Mouse (Mus musculus) MEL (cell line): ENCODE data around the gene Gm3336. TPM values are rescaled to one million over a fixed set of nuclear protein-coding genes. Genes with fewer than 3 reads are reported as not detected.

Source experiments
- DNase-seq: peaks from one replicate; pipeline ENCODE4 v3.0.0; 2011; ENCODE audit warnings: low read depth, low spot score
- H3K27ac ChIP-seq: 2 replicates; pipeline ENCODE4 v1.5.1; 2012; ENCODE audit warnings: low read depth, mild to moderate bottlenecking, control low read depth, low read length, moderate library complexity; ENCODE audit not compliant: control insufficient read depth
- H3K27me3 ChIP-seq, 2 experiments: fragments of 150-350 bp in 1 of 2; sonication (generic) in 1 of 2; 2 replicates each; pipeline ENCODE4 v1.6.1; 2012; ENCODE audit warnings: low read length in 2 of 2, mild to moderate bottlenecking in 2 of 2, improper control_type of control experiment in 1 of 2, moderate library complexity in 1 of 2; ENCODE audit not compliant: insufficient read depth in 2 of 2, control insufficient read depth in 1 of 2
- H3K36me3 ChIP-seq, 2 experiments: 2 replicates each; pipeline ENCODE4 v1.6.1; 2012 to 2014; ENCODE audit warnings: low read length in 2 of 2, improper control_type of control experiment in 1 of 2, inconsistent platforms in 1 of 2, mild to moderate bottlenecking in 1 of 2; ENCODE audit not compliant: insufficient read depth in 2 of 2, control insufficient read depth in 1 of 2
- H3K4me1 ChIP-seq, 2 experiments: fragments of 150-350 bp in 1 of 2; sonication (generic) in 1 of 2; 2 replicates each; pipeline ENCODE4 v1.6.1; 2012; ENCODE audit warnings: low read length in 2 of 2, improper control_type of control experiment in 1 of 2, mild to moderate bottlenecking in 1 of 2; ENCODE audit not compliant: insufficient read depth in 2 of 2, control insufficient read depth in 1 of 2
- H3K4me3 ChIP-seq, 2 experiments: fragments of 150-350 bp in 1 of 2; sonication (generic) in 1 of 2; 2 replicates each; pipeline ENCODE4 v1.5.1; 2012; ENCODE audit warnings: low read depth in 2 of 2, low read length in 2 of 2, mild to moderate bottlenecking in 2 of 2, moderate library complexity in 2 of 2, control low read depth in 1 of 2, improper control_type of control experiment in 1 of 2; ENCODE audit not compliant: control insufficient read depth in 1 of 2, insufficient read depth in 1 of 2
- H3K79me2 ChIP-seq: 2 replicates; pipeline ENCODE4 v1.6.1; 2012; ENCODE audit warnings: mild to moderate bottlenecking, low read length, moderate library complexity; ENCODE audit not compliant: control insufficient read depth, poor library complexity, insufficient read depth
- H3K9ac ChIP-seq: 2 replicates; pipeline ENCODE4 v1.6.1; 2012; ENCODE audit warnings: low read depth, mild to moderate bottlenecking, control low read depth, low read length, moderate library complexity; ENCODE audit not compliant: control insufficient read depth, poor library complexity, severe bottlenecking
- H3K9me3 ChIP-seq: fragments of 150-350 bp; sonication (generic); replicated peaks from 2 replicates; pipeline ENCODE4 v1.6.1; 2012; ENCODE audit warnings: mild to moderate bottlenecking, low read length, improper control_type of control experiment, moderate library complexity; ENCODE audit not compliant: insufficient read depth
- BHLHE40 ChIP-seq: IDR thresholded peaks from 2 replicates; pipeline ENCODE4 v1.6.1; 2012; ENCODE audit warnings: low read depth, mild to moderate bottlenecking, inconsistent platforms, low read length, improper control_type of control experiment, borderline replicate concordance
- CTCF ChIP-seq, 3 experiments: IDR thresholded peaks in 2 of 3; conservative IDR thresholded peaks in 1 of 3; 2 replicates each; pipeline ENCODE4 v1.5.1; 2011 to 2012; ENCODE audit warnings: low read length in 3 of 3, low read depth in 2 of 3, mild to moderate bottlenecking in 2 of 3, improper control_type of control experiment in 1 of 3, inconsistent platforms in 1 of 3, mixed read lengths in 1 of 3, moderate library complexity in 1 of 3; ENCODE audit not compliant: control insufficient read depth in 1 of 3, insufficient read depth in 1 of 3, poor library complexity in 1 of 3, severe bottlenecking in 1 of 3
- E2F4 ChIP-seq: IDR thresholded peaks from 2 replicates; pipeline ENCODE4 v1.6.1; 2011; ENCODE audit warnings: low read depth, low read length, improper control_type of control experiment, borderline replicate concordance
- ELF1 ChIP-seq: IDR thresholded peaks from 2 replicates; pipeline ENCODE4 v1.6.1; 2014; ENCODE audit warnings: low read depth, mild to moderate bottlenecking, inconsistent platforms, low read length, improper control_type of control experiment, moderate library complexity
- EP300 ChIP-seq, 2 experiments: IDR thresholded peaks; 2 replicates each; pipeline ENCODE4 v1.6.1; 2011; ENCODE audit warnings: improper control_type of control experiment in 2 of 2, low read length in 2 of 2, low read depth in 1 of 2, mild to moderate bottlenecking in 1 of 2
- GABPA ChIP-seq: IDR thresholded peaks from 2 replicates; pipeline ENCODE4 v1.6.1; 2012; ENCODE audit warnings: low read depth, mild to moderate bottlenecking, inconsistent platforms, low read length, improper control_type of control experiment, moderate library complexity
- HCFC1 ChIP-seq: IDR thresholded peaks from 2 replicates; pipeline ENCODE4 v1.6.1; 2012; ENCODE audit warnings: low read depth, mild to moderate bottlenecking, inconsistent platforms, low read length, improper control_type of control experiment, moderate library complexity
- JUND ChIP-seq: IDR thresholded peaks from 2 replicates; pipeline ENCODE4 v1.6.1; 2011; ENCODE audit warnings: low read depth, mild to moderate bottlenecking, improper control_type of control experiment, low read length
- KAT2A ChIP-seq: conservative IDR thresholded peaks from 2 replicates; pipeline ENCODE4 v1.6.1; 2012; ENCODE audit warnings: low read depth, low read length, improper control_type of control experiment, inconsistent platforms
- MAFK ChIP-seq: IDR thresholded peaks from 2 replicates; pipeline ENCODE4 v1.6.1; 2011; ENCODE audit warnings: low read depth, mild to moderate bottlenecking, low read length, improper control_type of control experiment, borderline replicate concordance
- MAZ ChIP-seq: IDR thresholded peaks from 2 replicates; pipeline ENCODE4 v1.6.1; 2012; ENCODE audit warnings: low read depth, mild to moderate bottlenecking, inconsistent platforms, low read length, improper control_type of control experiment
- MEF2A ChIP-seq: IDR thresholded peaks from 2 replicates; pipeline ENCODE4 v1.6.1; 2014; ENCODE audit warnings: low read depth, mild to moderate bottlenecking, inconsistent platforms, low read length, improper control_type of control experiment; ENCODE audit not compliant: poor library complexity, insufficient replicate concordance, severe bottlenecking; ENCODE audit errors: extremely low read depth
- MYB ChIP-seq: IDR thresholded peaks from 2 replicates; pipeline ENCODE4 v1.6.1; 2011; ENCODE audit warnings: mild to moderate bottlenecking, low read depth, low read length, improper control_type of control experiment
- MYC ChIP-seq: IDR thresholded peaks from 2 replicates; pipeline ENCODE4 v1.6.1; 2011; ENCODE audit warnings: low read depth, mild to moderate bottlenecking, low read length, improper control_type of control experiment, moderate library complexity
- NELFE ChIP-seq: IDR thresholded peaks from 2 replicates; pipeline ENCODE4 v1.6.1; 2011; ENCODE audit warnings: low read depth, low read length, improper control_type of control experiment
- POLR2A ChIP-seq, 2 experiments: IDR thresholded peaks; 2 replicates each; pipeline ENCODE4 v1.6.1; 2011 to 2012; ENCODE audit warnings: low read length in 2 of 2, mild to moderate bottlenecking in 2 of 2, control low read depth in 1 of 2, improper control_type of control experiment in 1 of 2, low read depth in 1 of 2, moderate library complexity in 1 of 2; ENCODE audit not compliant: control insufficient read depth in 1 of 2, insufficient read depth in 1 of 2, poor library complexity in 1 of 2
- RAD21 ChIP-seq: IDR thresholded peaks from 2 replicates; pipeline ENCODE4 v1.6.1; 2011; ENCODE audit warnings: mild to moderate bottlenecking, low read depth, low read length, improper control_type of control experiment
- RCOR1 ChIP-seq: IDR thresholded peaks from 2 replicates; pipeline ENCODE4 v1.6.1; 2012; ENCODE audit warnings: low read depth, mild to moderate bottlenecking, inconsistent platforms, low read length, improper control_type of control experiment
- SIN3A ChIP-seq: IDR thresholded peaks from 2 replicates; pipeline ENCODE4 v1.6.1; 2012; ENCODE audit warnings: low read length, improper control_type of control experiment, inconsistent platforms
- SMC3 ChIP-seq: IDR thresholded peaks from 2 replicates; pipeline ENCODE4 v1.6.1; 2011; ENCODE audit warnings: low read depth, low read length, improper control_type of control experiment
- TAL1 ChIP-seq: IDR thresholded peaks from 2 replicates; pipeline ENCODE4 v1.6.1; 2012; ENCODE audit warnings: mild to moderate bottlenecking, inconsistent platforms, low read length, moderate library complexity, mixed read lengths
- TBP ChIP-seq: IDR thresholded peaks from 2 replicates; pipeline ENCODE4 v1.8.0; 2011; ENCODE audit warnings: low read depth, low read length, improper control_type of control experiment
- TCF12 ChIP-seq: IDR thresholded peaks from 2 replicates; pipeline ENCODE4 v1.6.1; 2014; ENCODE audit warnings: low read depth, mild to moderate bottlenecking, inconsistent platforms, low read length, improper control_type of control experiment, moderate library complexity
- USF1 ChIP-seq: IDR thresholded peaks from 2 replicates; pipeline ENCODE4 v1.6.1; 2014; ENCODE audit warnings: low read depth, mild to moderate bottlenecking, inconsistent platforms, low read length, improper control_type of control experiment, moderate library complexity
- ZC3H11A ChIP-seq: IDR thresholded peaks from 2 replicates; pipeline ENCODE4 v1.6.1; 2012; ENCODE audit warnings: low read depth, mild to moderate bottlenecking, inconsistent platforms, low read length, improper control_type of control experiment
- ZMIZ1 ChIP-seq: IDR thresholded peaks from 2 replicates; pipeline ENCODE4 v1.6.1; 2012; ENCODE audit warnings: low read depth, mild to moderate bottlenecking, inconsistent platforms, low read length, improper control_type of control experiment, moderate library complexity
- ZNF384 ChIP-seq: IDR thresholded peaks from 2 replicates; pipeline ENCODE4 v1.6.1; 2012; ENCODE audit warnings: low read depth, mild to moderate bottlenecking, inconsistent platforms, low read length, improper control_type of control experiment
- polyA plus RNA-seq, 2 experiments: library from polyadenylated mRNA; stranded (reverse) in 1 of 2; unstranded in 1 of 2; fragments of >175 nt in 1 of 2; fragments of >200 nt in 1 of 2; gene quantifications; 2 replicates each; pipeline versions ENCODE4 v1.2.1 to v1.2.4; 2012; ENCODE audit warnings: low replicate concordance in 2 of 2, low read depth in 1 of 2; ENCODE audit not compliant: insufficient read length in 2 of 2, insufficient read depth in 1 of 2, missing spikeins in 1 of 2
- total RNA-seq: library from RNA; depleted of rRNA; stranded (reverse); fragments of 300-350 nt; gene quantifications from 2 replicates; pipeline ENCODE4 v1.2.3, GENCODE M21; 2012

The Gm3336 gene
- total and polyA plus RNA-seq, 3 experiments: 0.19 to 0.72 TPM; not detected in 1

DNA sequence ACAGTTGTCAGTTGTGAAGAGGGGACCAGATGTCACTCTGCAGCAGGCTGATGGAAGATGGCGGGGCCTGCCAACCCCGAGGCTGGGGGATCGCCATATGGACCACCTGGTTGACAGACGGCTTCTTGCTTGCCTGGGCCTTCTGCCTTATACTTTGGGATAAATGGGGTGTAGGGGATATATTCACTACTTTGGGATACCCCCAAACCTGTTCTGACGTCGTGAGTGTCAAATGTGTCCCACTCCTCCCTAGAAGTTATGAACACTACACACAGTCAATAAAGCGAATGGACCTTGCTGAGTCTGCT is 39.9 kb downstream of the Gm3336 start:
- H3K4me1 ChIP-seq: peaks cover 8 to 26% of the 10 kb centered on the region in 2 experiments
- no peak overlapping the region for H3K9ac ChIP-seq
- H3K9me3 ChIP-seq: no peaks in the 10 kb centered on the region
- peaks cover 11% of the 10 kb centered on the region for H3K79me2 ChIP-seq
- no peaks in the 10 kb centered on the region for H3K27me3 ChIP-seq
- H3K27ac ChIP-seq: no peak overlapping the region
- TF ChIP-seq SMC3 (no peak), RAD21 (no peak), SIN3A (no peak), MAZ (no peak), ZMIZ1 (no peak), TBP (no peak), RCOR1 (no peak), MYC (no peak), NELFE (no peak), E2F4 (no peak), TCF12 (no peak), CTCF (IDR thresholded peaks at IDR 0.05 in 2 of 3, conservative IDR thresholded peaks at IDR 0.05 in 1 of 3; ENCODE audit: control insufficient read depth in 1 of 3, insufficient read depth in 1 of 3, low read depth in 2 of 3, low read length in 3 of 3, poor library complexity in 1 of 3, severe bottlenecking in 1 of 3) (no peak), ZNF384 (no peak), MYB (no peak), POLR2A (IDR thresholded peaks at IDR 0.05; ENCODE audit: control insufficient read depth in 1 of 2, insufficient read depth in 1 of 2, low read depth in 1 of 2, low read length in 2 of 2, poor library complexity in 1 of 2) (no peak), MEF2A (no peak), GABPA (no peak), BHLHE40 (no peak)
- H3K4me3 ChIP-seq: no peak overlapping the region
- H3K36me3 ChIP-seq: peaks cover 0 to 18% of the 10 kb centered on the region in 2 experiments; a peak in 2 of 4 replicates
- no peak for DNase-seq

DNA sequence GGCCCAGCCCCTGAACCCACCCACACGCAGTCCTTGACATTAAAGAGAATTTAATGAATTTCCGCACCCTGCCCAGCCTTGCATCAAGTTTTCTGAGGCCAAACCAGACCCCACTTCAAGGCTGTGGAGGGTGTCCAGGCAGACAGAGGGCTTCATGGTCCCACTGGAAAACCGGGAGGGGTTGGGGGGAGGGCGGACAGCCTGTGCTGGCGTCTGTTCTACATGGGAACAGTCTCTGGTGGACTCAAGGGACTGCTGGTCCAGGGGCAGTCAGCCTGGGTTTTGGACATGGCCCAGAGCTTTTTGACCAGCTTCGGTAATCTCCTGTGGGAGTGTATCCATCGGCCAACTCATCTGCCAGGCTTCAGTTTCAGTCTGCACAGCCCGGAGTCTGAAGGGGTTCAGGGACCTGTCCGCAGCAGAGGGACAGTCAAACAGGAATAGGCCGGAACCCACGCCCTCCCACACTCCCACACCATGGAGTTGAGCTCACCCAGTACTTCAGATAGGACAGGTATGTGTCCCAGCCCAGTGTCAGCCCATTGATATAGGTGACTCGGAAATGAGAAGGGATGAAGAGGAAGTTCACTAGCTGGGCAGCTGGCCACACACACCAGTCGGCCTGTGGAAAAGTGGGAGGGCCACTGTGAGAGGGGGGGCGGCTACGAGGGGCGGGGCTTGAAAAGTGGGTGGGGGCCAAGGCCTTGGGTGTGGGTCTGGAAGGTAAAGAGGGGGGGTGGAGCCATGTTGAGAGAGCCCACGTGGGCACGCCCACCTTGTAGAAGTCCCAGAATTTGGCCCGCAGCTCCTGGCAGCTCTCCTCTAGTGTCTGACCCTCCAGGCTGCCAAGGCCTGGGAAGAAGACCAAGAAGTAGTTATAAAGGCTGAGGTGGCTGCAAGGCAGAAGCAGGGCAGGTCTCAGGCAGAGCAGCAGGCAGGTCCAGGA is 40.5 kb downstream of the Gm3336 start:
- Histone ChIP-seq H3K4me3 (no peak overlapping the region), H3K9ac (no peak overlapping the region), H3K4me1 (peaks cover 8 to 28% of the 10 kb centered on the region in 2 experiments), H3K79me2 (peaks cover 11% of the 10 kb centered on the region), H3K9me3 (no peaks in the 10 kb centered on the region), H3K27me3 (no peaks in the 10 kb centered on the region), H3K36me3 (peaks cover 0 to 19% of the 10 kb centered on the region in 2 experiments; a peak in 2 of 4 replicates), H3K27ac (no peak overlapping the region)
- no peak for TF ChIP-seq SIN3A
- TF ChIP-seq GABPA: no peak
- no peak for TF ChIP-seq JUND
- TF ChIP-seq SMC3: no peak
- no peak for TF ChIP-seq TBP
- TF ChIP-seq RAD21: no peak
- TF ChIP-seq E2F4: no peak
- TF ChIP-seq MAFK: no peak
- TF ChIP-seq ELF1: no peak
- TF ChIP-seq ZNF384: no peak
- TF ChIP-seq TAL1: no peak
- TF ChIP-seq RCOR1: no peak
- no peak for TF ChIP-seq ZC3H11A
- TF ChIP-seq MAZ: no peak
- TF ChIP-seq HCFC1: no peak
- TF ChIP-seq CTCF (IDR thresholded peaks at IDR 0.05 in 2 of 3, conservative IDR thresholded peaks at IDR 0.05 in 1 of 3; ENCODE audit: control insufficient read depth in 1 of 3, insufficient read depth in 1 of 3, low read depth in 2 of 3, low read length in 3 of 3, poor library complexity in 1 of 3, severe bottlenecking in 1 of 3): no peak
- no peak for TF ChIP-seq USF1
- TF ChIP-seq POLR2A (IDR thresholded peaks at IDR 0.05; ENCODE audit: control insufficient read depth in 1 of 2, insufficient read depth in 1 of 2, low read depth in 1 of 2, low read length in 2 of 2, poor library complexity in 1 of 2): no peak
- TF ChIP-seq KAT2A: no peak
- TF ChIP-seq EP300 (IDR thresholded peaks at IDR 0.05; ENCODE audit: low read depth in 1 of 2, low read length in 2 of 2): no peak
- DNase-seq: peak; percentile 24
